Mouse (Mus musculus): ENCODE measurements around the gene Rgs6.

GRCm38 (mm10) chr12:83169495-83170209 lies 581.6 kb downstream of the Rgs6 start:
- TF ChIP-seq GATA1 (IDR thresholded peaks at IDR 0.05; ENCODE audit: borderline replicate concordance, low read length): no peak
- TF ChIP-seq FLI1 (IDR thresholded peaks at IDR 0.05; ENCODE audit: low read length): no peak

Data from megakaryocyte, embryonic 14.5 days (primary cell).